Mouse (Mus musculus): ENCODE measurements around the gene Dzip1. TPM values are rescaled to one million over a fixed set of nuclear protein-coding genes. Genes with fewer than 3 reads are reported as not detected.

Dzip1 gene
- polyA plus RNA-seq (2014; fragmentation: Nextera tagmentation; extraction: Ambion mirVana) = 35.9 and 40.9 TPM in 2 replicates

DNA sequence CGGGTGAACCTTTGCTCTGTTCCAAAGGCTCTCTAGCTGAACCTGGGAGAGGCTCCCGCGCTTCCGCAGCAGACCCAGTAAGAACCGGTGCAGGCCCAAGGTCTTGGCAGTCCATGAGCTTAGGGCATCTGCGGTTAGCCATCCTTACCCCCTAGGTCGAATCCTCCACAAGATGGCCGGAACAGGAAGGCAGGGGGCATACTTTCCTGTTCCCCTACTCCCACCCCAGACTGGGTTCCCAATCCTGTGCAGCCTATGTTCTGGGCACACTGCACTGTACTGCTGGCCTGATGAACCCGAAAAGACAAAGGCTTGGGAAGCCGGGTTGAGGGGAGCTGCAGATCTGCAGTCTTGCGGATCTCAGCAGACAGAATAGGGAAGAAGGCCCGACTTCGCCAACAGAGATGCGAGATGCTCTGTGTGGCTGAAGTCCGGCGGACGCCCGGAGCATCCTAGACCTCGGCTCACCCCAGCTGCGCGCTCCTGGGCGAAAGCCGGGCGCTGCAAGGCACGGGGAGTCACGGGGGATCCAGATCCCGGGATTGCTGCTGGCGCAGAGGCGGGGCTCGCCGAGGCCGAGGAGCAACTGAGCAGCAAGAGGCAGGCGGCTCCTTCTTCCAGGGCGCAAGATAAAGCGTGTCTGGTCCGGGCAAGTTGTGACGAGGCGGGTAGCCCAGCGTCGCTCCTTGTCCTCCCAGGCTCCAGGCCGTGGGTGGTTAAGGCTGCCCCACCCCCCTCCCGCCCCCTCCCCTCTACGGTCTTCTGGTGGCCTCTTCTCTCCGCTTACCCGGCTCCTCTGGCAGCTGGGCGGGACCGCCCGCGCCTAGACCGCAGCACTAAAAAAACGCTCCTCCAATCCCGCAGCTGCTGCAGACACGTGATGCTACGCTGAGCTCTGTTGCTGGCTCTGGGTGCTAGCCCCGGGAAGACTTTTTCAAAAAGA lies at the start of gene Dzip1:
Gene Dzip1, minus strand, starts transcription at position 788 of the 943 bp plus-strand sequence.
- ATAC-seq (replicated peaks; ENCODE audit: insufficient number of reproducible peaks, low FRiP score, low TSS enrichment, low read depth) (peak; percentile 89), DNase-seq (ENCODE audit: low spot score) (peak; percentile 89)
- Histone ChIP-seq H3K9me3 (replicated peaks; ENCODE audit: control insufficient read depth, low read length) (no peaks in the 10 kb centered on the region), H3K36me3 (replicated peaks; ENCODE audit: control insufficient read depth, insufficient read depth, low read depth, low read length) (no peaks in the 10 kb centered on the region), H3K4me2 (ENCODE audit: low read depth, low read length) (peak within 1 kb of the TSS; percentile 87), H3K27ac (replicated peaks; ENCODE audit: low read depth, low read length) (peak within 1 kb of the TSS; percentile 83), H3K4me3 (ENCODE audit: low read depth, low read length) (peak within 1 kb of the TSS; percentile 59), H3K4me1 (ENCODE audit: control insufficient read depth, insufficient read depth, low read length) (peaks cover 6% of the 10 kb centered on the region), H3K27me3 (ENCODE audit: control insufficient read depth, insufficient read depth, low read length) (no peaks in the 10 kb centered on the region), H3K9ac (replicated peaks; ENCODE audit: low read length) (peak within 1 kb of the TSS; percentile 83)
- WGBS = 0% methylated on average over 49 of the region's 55 CpGs

DNA sequence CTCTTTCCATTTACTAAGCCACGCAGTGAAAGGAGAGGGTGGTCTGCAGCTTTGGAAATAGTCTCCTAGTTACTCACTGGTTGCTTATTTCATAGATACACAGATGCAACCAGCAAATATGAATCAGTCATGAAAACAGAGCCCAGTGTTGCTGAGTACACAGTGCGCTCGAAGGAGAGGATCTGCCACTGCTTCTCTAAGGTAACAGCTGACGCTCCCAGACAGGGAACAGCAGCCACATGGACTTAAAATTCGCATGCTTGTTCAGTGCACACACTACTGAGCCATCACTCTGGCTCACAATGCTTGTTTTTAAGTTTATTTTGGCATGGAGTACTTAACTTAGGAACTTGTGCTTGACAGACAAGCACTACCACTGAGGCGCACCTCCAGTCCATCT lies 47.0 kb upstream of the Dzip1 start:
- WGBS = 90% methylated on average over 6 of the region's 6 CpGs
- no peaks in the 10 kb centered on the region for H3K9me3 ChIP-seq (replicated peaks; ENCODE audit: control insufficient read depth, low read length)
- ATAC-seq (replicated peaks; ENCODE audit: insufficient number of reproducible peaks, low FRiP score, low TSS enrichment, low read depth) = no peak
- no peak overlapping the region for H3K9ac ChIP-seq (replicated peaks; ENCODE audit: low read length)
- H3K27ac ChIP-seq (replicated peaks; ENCODE audit: low read depth, low read length) = no peak overlapping the region
- no peak for DNase-seq (ENCODE audit: low spot score)
- no peak overlapping the region for H3K4me2 ChIP-seq (ENCODE audit: low read depth, low read length)
- H3K4me3 ChIP-seq (ENCODE audit: low read depth, low read length) = no peak overlapping the region
- H3K4me1 ChIP-seq (ENCODE audit: control insufficient read depth, insufficient read depth, low read length) = no peaks in the 10 kb centered on the region
- H3K36me3 ChIP-seq (replicated peaks; ENCODE audit: control insufficient read depth, insufficient read depth, low read depth, low read length) = peaks cover 3% of the 10 kb centered on the region; the same call in 1 of the 2 replicates
- H3K27me3 ChIP-seq (ENCODE audit: control insufficient read depth, insufficient read depth, low read length) = no peaks in the 10 kb centered on the region

DNA sequence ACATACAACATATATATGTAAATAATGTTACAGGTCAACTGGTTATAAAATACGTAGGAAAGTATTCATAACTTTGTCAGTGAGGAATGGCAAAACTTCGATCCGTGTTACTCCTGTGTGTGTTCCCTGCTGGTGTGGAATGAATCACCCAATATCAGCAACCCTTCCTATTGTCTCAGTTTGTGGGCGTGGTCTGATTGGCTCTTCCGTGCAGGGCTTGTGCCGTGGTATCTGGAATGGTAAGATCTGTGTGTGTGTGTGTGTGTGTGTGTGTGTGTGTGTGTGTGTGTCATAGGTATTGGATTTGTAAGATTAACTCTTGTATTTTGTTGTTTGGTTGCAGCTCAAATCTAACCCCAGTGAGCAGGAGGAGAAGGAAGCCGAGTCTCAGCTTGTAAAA lies 42.4 kb upstream of the Dzip1 start:
- Histone ChIP-seq H3K4me2 (ENCODE audit: low read depth, low read length) (no peak overlapping the region), H3K9me3 (replicated peaks; ENCODE audit: control insufficient read depth, low read length) (no peaks in the 10 kb centered on the region), H3K4me1 (ENCODE audit: control insufficient read depth, insufficient read depth, low read length) (no peaks in the 10 kb centered on the region), H3K27me3 (ENCODE audit: control insufficient read depth, insufficient read depth, low read length) (no peaks in the 10 kb centered on the region), H3K36me3 (replicated peaks; ENCODE audit: control insufficient read depth, insufficient read depth, low read depth, low read length) (peaks cover 3% of the 10 kb centered on the region; the same call in 1 of the 2 replicates), H3K4me3 (ENCODE audit: low read depth, low read length) (no peak overlapping the region), H3K27ac (replicated peaks; ENCODE audit: low read depth, low read length) (no peak overlapping the region), H3K9ac (replicated peaks; ENCODE audit: low read length) (no peak overlapping the region)
- no peak for ATAC-seq (replicated peaks; ENCODE audit: insufficient number of reproducible peaks, low FRiP score, low TSS enrichment, low read depth)
- 88% methylated on average over 7 of the region's 7 CpGs for WGBS
- no peak for DNase-seq (ENCODE audit: low spot score)

DNA sequence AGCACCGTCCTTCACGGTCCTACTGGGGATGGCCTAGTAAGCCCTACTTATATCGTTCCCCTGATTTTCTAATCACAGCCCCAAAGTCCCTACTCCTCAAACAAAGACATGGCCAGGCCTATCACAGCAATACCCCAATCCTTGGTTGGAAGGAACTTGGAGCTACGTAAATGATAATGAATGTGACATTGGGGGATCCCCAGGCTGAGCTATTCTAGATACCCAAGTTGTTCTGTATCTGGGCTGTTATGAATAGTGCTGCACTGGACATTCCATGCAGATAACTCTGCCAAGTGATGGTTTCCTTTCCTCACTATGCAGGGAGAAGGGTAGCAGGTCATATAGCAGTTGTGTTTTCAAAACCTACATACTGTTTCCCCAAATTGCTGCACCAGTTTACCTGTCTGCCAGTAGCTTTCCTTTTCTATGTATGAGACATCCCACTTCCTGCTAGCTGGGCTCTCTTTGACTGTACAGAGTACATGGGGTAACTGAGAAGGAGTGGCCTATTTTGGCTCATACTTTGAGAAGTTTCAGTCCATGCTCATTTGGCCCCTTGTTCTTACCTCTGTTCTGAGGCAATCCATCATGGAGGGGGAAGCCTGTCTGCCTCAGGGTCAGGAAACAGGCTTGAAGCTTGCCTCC lies 40.2 kb upstream of the Dzip1 start:
- no peaks in the 10 kb centered on the region for H3K9me3 ChIP-seq (replicated peaks; ENCODE audit: control insufficient read depth, low read length)
- H3K4me3 ChIP-seq (ENCODE audit: low read depth, low read length) = no peak overlapping the region
- no peaks in the 10 kb centered on the region for H3K4me1 ChIP-seq (ENCODE audit: control insufficient read depth, insufficient read depth, low read length)
- DNase-seq (ENCODE audit: low spot score) (no peak), ATAC-seq (replicated peaks; ENCODE audit: insufficient number of reproducible peaks, low FRiP score, low TSS enrichment, low read depth) (no peak)
- no peak overlapping the region for H3K27ac ChIP-seq (replicated peaks; ENCODE audit: low read depth, low read length)
- no peak overlapping the region for H3K4me2 ChIP-seq (ENCODE audit: low read depth, low read length)
- 93% methylated on average over 4 of the region's 4 CpGs for WGBS
- H3K27me3 ChIP-seq (ENCODE audit: control insufficient read depth, insufficient read depth, low read length) = no peaks in the 10 kb centered on the region
- H3K9ac ChIP-seq (replicated peaks; ENCODE audit: low read length) = no peak overlapping the region
- no peaks in the 10 kb centered on the region for H3K36me3 ChIP-seq (replicated peaks; ENCODE audit: control insufficient read depth, insufficient read depth, low read depth, low read length)

DNA sequence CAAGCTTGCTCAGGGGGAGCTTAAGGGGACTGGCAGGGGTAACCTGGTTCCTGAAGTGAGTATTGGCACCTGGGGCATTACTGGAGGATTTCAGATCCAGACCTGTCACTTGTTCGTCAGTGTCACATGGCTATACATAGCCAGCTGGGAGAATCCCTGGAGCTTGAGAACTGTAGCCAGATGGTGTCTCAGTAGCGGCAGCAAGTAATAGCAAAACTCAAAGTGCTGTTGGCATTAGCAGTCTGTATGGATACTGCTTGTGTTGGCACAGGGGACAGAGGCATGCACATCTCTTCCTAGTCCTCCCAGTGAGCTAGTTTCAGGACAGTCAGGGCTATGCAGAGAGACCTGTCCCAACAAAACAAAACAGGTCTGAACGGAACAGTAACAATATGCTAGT lies 32.8 kb upstream of the Dzip1 start:
- H3K36me3 ChIP-seq (replicated peaks; ENCODE audit: control insufficient read depth, insufficient read depth, low read depth, low read length) = peaks cover 3% of the 10 kb centered on the region; the same call in 1 of the 2 replicates
- DNase-seq (ENCODE audit: low spot score) = no peak
- no peaks in the 10 kb centered on the region for H3K4me1 ChIP-seq (ENCODE audit: control insufficient read depth, insufficient read depth, low read length)
- H3K27ac ChIP-seq (replicated peaks; ENCODE audit: low read depth, low read length) = no peak overlapping the region
- H3K4me2 ChIP-seq (ENCODE audit: low read depth, low read length) = no peak overlapping the region
- no peak overlapping the region for H3K9ac ChIP-seq (replicated peaks; ENCODE audit: low read length)
- no peaks in the 10 kb centered on the region for H3K9me3 ChIP-seq (replicated peaks; ENCODE audit: control insufficient read depth, low read length)
- H3K27me3 ChIP-seq (ENCODE audit: control insufficient read depth, insufficient read depth, low read length) = no peaks in the 10 kb centered on the region
- WGBS = 92% methylated on average over 3 of the region's 3 CpGs
- H3K4me3 ChIP-seq (ENCODE audit: low read depth, low read length) = no peak overlapping the region
- no peak for ATAC-seq (replicated peaks; ENCODE audit: insufficient number of reproducible peaks, low FRiP score, low TSS enrichment, low read depth)

DNA sequence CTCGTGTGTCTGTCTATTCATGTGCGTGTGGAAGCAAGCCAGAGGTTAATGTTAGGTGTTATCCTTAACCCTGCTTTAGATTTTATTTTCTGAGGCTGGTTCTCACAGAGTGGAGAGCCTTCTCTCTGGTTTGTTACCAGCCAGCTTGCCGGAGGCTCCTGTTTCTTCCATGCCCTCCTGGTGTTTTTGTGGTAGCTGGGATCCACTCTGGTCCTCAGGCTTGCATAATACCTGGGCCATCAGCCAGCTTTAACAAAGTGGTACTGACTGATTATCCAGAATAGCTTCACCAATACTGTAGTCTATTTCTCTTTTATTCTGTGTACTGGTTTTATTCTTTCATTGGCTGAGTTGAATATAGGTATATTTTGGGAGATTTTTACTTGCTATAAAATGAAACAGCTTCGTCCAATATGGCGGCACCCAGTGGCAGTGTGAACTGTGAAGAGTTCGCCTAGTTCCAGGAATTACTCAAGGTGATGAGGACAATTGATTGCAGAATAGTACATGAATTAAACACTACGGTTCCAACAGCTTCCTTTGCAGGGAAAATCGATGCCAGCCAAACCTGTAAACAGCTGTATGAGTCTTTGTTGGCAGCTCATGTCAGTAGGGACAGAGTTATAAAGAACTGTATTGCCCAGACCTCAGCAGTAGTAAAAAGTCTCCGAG lies 26.8 kb upstream of the Dzip1 start:
- DNase-seq (ENCODE audit: low spot score) = no peak
- H3K4me1 ChIP-seq (ENCODE audit: control insufficient read depth, insufficient read depth, low read length) = no peaks in the 10 kb centered on the region
- H3K9me3 ChIP-seq (replicated peaks; ENCODE audit: control insufficient read depth, low read length) = no peaks in the 10 kb centered on the region
- H3K4me3 ChIP-seq (ENCODE audit: low read depth, low read length) = no peak overlapping the region
- no peaks in the 10 kb centered on the region for H3K27me3 ChIP-seq (ENCODE audit: control insufficient read depth, insufficient read depth, low read length)
- no peak overlapping the region for H3K27ac ChIP-seq (replicated peaks; ENCODE audit: low read depth, low read length)
- 93% methylated on average over 9 of the region's 9 CpGs for WGBS
- H3K9ac ChIP-seq (replicated peaks; ENCODE audit: low read length) = no peak overlapping the region
- ATAC-seq (replicated peaks; ENCODE audit: insufficient number of reproducible peaks, low FRiP score, low TSS enrichment, low read depth) = no peak
- no peaks in the 10 kb centered on the region for H3K36me3 ChIP-seq (replicated peaks; ENCODE audit: control insufficient read depth, insufficient read depth, low read depth, low read length)
- H3K4me2 ChIP-seq (ENCODE audit: low read depth, low read length) = no peak overlapping the region

DNA sequence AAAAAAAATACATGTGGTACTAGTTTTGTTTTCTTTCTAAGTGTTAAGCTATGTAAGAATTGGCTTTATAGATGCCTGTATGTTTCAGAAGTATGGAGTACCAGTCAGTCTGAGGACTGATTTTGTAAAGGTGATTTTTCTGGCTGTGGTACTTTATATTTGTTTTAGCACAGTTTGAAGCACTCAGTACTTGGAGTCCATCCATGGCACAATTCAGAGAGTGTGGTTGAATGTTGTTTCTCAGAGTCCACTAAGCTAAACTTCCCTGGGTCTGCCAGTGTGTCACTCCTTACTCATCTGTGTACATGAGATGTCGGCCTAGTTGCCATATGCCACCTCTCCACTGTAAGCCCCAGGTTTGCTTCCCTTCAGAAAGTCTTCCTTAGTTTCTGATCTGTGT lies 23.6 kb upstream of the Dzip1 start:
- Histone ChIP-seq H3K27me3 (ENCODE audit: control insufficient read depth, insufficient read depth, low read length) (no peaks in the 10 kb centered on the region), H3K4me2 (ENCODE audit: low read depth, low read length) (no peak overlapping the region), H3K27ac (replicated peaks; ENCODE audit: low read depth, low read length) (no peak overlapping the region), H3K4me1 (ENCODE audit: control insufficient read depth, insufficient read depth, low read length) (no peaks in the 10 kb centered on the region), H3K9ac (replicated peaks; ENCODE audit: low read length) (no peak overlapping the region), H3K9me3 (replicated peaks; ENCODE audit: control insufficient read depth, low read length) (no peaks in the 10 kb centered on the region), H3K4me3 (ENCODE audit: low read depth, low read length) (no peak overlapping the region), H3K36me3 (replicated peaks; ENCODE audit: control insufficient read depth, insufficient read depth, low read depth, low read length) (no peaks in the 10 kb centered on the region)
- 91% methylated on average over 1 of the region's 1 CpGs for WGBS
- ATAC-seq (replicated peaks; ENCODE audit: insufficient number of reproducible peaks, low FRiP score, low TSS enrichment, low read depth) = no peak
- DNase-seq (ENCODE audit: low spot score) = no peak
